Mouse (Mus musculus) erythroblast, embryonic 14.5 days (primary cell): ENCODE results near the gene Olfr1413. TPM values are rescaled to one million over a fixed set of nuclear protein-coding genes. Genes with fewer than 3 reads are reported as not detected.

ENCODE experiments used
- H3K27me3 ChIP-seq: 2 replicates; pipeline ENCODE4 v1.6.1; 2012; ENCODE audit warnings: inconsistent platforms; ENCODE audit not compliant: control insufficient read depth
- H3K36me3 ChIP-seq: 2 replicates; pipeline ENCODE4 v1.6.1; 2012; ENCODE audit warnings: mild to moderate bottlenecking, inconsistent platforms; ENCODE audit not compliant: control insufficient read depth
- H3K4me1 ChIP-seq: 2 replicates; pipeline ENCODE4 v1.6.1; 2012; ENCODE audit warnings: inconsistent platforms; ENCODE audit not compliant: control insufficient read depth
- H3K4me3 ChIP-seq: replicated peaks from 2 replicates; pipeline ENCODE3; 2012; ENCODE audit warnings: moderate library complexity, mild to moderate bottlenecking, inconsistent platforms
- H3K9me3 ChIP-seq: 2 replicates; pipeline ENCODE4 v1.6.1; 2012; ENCODE audit warnings: low read length, inconsistent platforms, mixed read lengths; ENCODE audit not compliant: control insufficient read depth
- GATA1 ChIP-seq: IDR thresholded peaks from 2 replicates; pipeline ENCODE4 v1.6.1; 2012; ENCODE audit warnings: low read length, inconsistent platforms, mixed read lengths
- TAL1 ChIP-seq: IDR thresholded peaks from 3 replicates; pipeline ENCODE4 v1.6.1; 2012; ENCODE audit warnings: low read length, inconsistent platforms, mixed read lengths
- polyA plus RNA-seq: library from polyadenylated mRNA; stranded (reverse); fragments of >175 nt; gene quantifications from 2 replicates; pipeline ENCODE4 v1.2.3, GENCODE M21; 2012

Olfr1413 gene
- not detected in 2 replicates for polyA plus RNA-seq

- TF ChIP-seq TAL1: no peak
- Histone ChIP-seq H3K4me1 (no peaks in the 10 kb centered on the region), H3K9me3 (no peaks in the 10 kb centered on the region), H3K36me3 (no peaks in the 10 kb centered on the region), H3K27me3 (no peaks in the 10 kb centered on the region), H3K4me3 (no peak within 1 kb of the TSS)
Observed at GRCm38 (mm10) chr1:92571022-92571421, at the start of gene Olfr1413. Gene Olfr1413 (plus strand): TSS chr1:92571322.

GRCm38 (mm10) chr1:92521376-92521775 is 49.7 kb upstream of the Olfr1413 start:
- Histone ChIP-seq H3K4me1 (no peaks in the 10 kb centered on the region), H3K27me3 (no peaks in the 10 kb centered on the region), H3K36me3 (no peaks in the 10 kb centered on the region), H3K9me3 (no peaks in the 10 kb centered on the region), H3K4me3 (no peak overlapping the region)
- no peak for TF ChIP-seq TAL1
- TF ChIP-seq GATA1: no peak

DNA sequence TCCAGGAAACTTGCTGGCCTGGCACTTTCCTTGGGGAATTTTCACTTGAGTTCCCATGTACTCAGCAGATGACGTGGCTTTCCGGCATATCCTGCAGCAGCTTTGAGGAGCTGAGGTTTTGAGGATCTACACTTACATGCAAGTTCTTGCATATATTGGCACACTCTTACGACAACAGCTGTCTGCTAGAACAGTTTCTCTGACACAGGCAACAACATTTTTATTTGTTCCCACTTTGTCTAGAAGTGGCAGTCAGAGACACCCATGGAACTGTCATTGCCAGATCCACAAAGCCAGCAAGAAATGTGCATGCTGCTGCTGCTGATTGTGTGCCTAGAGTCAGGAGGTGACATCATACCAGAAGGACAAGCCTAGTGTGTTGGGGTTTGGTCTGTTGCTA is 47.4 kb upstream of the Olfr1413 start:
- H3K4me3 ChIP-seq: no peak overlapping the region
- TF ChIP-seq GATA1 (no peak), TAL1 (no peak)
- no peaks in the 10 kb centered on the region for H3K27me3 ChIP-seq
- no peaks in the 10 kb centered on the region for H3K9me3 ChIP-seq
- H3K4me1 ChIP-seq: no peaks in the 10 kb centered on the region
- no peaks in the 10 kb centered on the region for H3K36me3 ChIP-seq

DNA sequence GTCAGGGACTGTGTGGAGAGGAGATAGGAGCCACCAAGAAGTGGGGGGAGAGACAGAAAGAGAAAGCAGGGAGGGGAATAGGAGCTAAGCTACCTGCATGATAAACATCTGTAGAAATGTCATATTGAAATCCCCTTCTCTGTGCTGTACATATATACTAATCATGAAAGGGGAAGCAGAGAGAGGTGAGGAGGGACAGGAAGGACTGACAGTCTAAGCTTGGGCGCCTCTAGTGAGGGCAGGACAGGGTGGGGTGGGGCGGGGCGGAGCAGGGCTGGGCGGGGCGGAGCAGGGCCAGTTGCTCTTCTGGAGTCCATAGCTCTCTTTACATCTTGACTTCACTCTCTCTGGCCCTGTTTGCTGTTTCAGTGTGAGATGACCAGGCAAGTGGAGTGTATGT is 34.1 kb upstream of the Olfr1413 start:
- no peaks in the 10 kb centered on the region; the same call in 1 of the 2 replicates for H3K4me1 ChIP-seq
- H3K9me3 ChIP-seq: no peaks in the 10 kb centered on the region
- TF ChIP-seq GATA1 (no peak), TAL1 (no peak)
- H3K27me3 ChIP-seq: no peaks in the 10 kb centered on the region
- H3K4me3 ChIP-seq: no peak overlapping the region
- no peaks in the 10 kb centered on the region for H3K36me3 ChIP-seq

DNA sequence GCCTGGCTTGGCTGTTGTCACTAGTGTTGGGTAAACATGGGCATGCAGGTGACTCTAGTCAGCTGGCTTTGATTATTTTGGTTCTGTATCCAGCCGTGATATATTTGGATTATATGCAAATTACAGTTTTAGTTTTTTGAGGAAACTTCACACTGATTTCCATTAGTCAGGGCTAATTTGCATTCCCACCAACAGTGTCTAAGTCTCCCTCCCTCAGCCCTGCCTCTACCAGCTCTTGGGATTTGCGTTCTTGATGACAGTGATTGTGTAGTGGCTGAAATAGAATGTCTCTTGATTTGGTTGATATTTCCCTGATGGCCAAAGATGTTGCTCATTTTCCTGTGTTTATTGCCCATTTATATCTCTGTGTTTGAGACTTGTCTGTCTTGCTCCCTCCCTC is 32.1 kb upstream of the Olfr1413 start:
- Histone ChIP-seq H3K9me3 (no peaks in the 10 kb centered on the region), H3K4me1 (no peaks in the 10 kb centered on the region; the same call in 1 of the 2 replicates), H3K36me3 (no peaks in the 10 kb centered on the region), H3K4me3 (no peak overlapping the region), H3K27me3 (no peaks in the 10 kb centered on the region)
- TF ChIP-seq TAL1: no peak
- TF ChIP-seq GATA1: no peak

GRCm38 (mm10) chr1:92545929-92546328 is 25.2 kb upstream of the Olfr1413 start:
- no peaks in the 10 kb centered on the region for H3K4me1 ChIP-seq
- H3K4me3 ChIP-seq: no peak overlapping the region
- H3K36me3 ChIP-seq: no peaks in the 10 kb centered on the region
- no peaks in the 10 kb centered on the region for H3K27me3 ChIP-seq
- H3K9me3 ChIP-seq: no peaks in the 10 kb centered on the region
- TF ChIP-seq TAL1: no peak
- TF ChIP-seq GATA1: no peak

- Histone ChIP-seq H3K27me3 (no peaks in the 10 kb centered on the region), H3K4me1 (no peaks in the 10 kb centered on the region), H3K9me3 (no peaks in the 10 kb centered on the region), H3K4me3 (no peak within 1 kb of the TSS), H3K36me3 (no peaks in the 10 kb centered on the region)
- TF ChIP-seq GATA1 (no peak), TAL1 (no peak)
Observed at GRCm38 (mm10) chr1:92585479-92585878, 14.4 kb downstream of the Olfr1413 start, which contains the start of gene Olfr1412. Gene Olfr1412 (plus strand): TSS chr1:92585779.

DNA sequence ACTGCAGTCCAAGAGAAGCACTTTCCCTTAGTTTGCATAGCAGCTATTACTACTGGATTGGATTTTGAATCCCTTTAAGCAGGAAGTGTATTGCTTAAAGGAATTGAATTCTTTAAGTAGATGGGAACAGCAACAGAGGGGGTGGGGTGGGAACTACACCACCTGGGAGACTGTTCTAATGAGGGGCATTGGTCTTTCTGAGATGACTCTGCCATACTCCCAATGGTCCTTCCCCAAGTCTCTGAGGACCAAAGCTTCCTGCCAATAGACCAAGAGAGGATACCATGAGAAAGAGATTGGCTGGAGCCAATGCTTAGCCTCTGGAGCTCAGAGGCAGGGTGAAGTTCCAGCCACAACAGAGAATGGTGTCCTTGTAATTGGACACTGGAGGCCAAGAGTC is 23.0 kb downstream of the Olfr1413 start, which contains the start of gene Olfr1411:
Gene Olfr1411 (plus strand): TSS at position 301 of the 400 bp plus-strand sequence.
- no peak within 1 kb of the TSS for H3K4me3 ChIP-seq

DNA sequence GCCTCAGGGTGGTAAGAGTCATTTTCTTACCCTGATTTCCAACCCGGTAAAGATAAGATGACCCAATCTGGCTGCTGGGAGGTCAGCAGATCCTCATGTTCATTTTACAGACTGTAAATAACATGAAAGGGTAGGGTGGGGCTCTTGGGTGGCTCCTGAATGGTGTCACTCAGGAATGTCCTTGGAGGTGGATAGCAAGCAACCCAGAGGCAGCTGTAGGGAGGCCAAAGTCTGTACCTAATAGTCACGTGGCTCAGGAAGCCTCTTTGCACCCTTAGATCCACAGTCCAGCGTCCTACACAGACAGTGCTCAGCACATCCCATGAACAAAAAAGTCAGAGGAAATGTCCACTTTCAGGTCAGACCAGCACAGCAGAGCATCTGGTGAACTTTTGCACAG is 24.9 kb downstream of the Olfr1413 start:
- TF ChIP-seq GATA1: no peak
- TF ChIP-seq TAL1: no peak
- Histone ChIP-seq H3K9me3 (no peaks in the 10 kb centered on the region), H3K4me3 (no peak overlapping the region), H3K36me3 (no peaks in the 10 kb centered on the region), H3K4me1 (no peaks in the 10 kb centered on the region), H3K27me3 (no peaks in the 10 kb centered on the region)

More for the DNA sequence above, 23.0 kb downstream of the Olfr1413 start, which contains the start of gene Olfr1411:
- Histone ChIP-seq H3K9me3 (no peaks in the 10 kb centered on the region), H3K27me3 (no peaks in the 10 kb centered on the region), H3K4me1 (no peaks in the 10 kb centered on the region), H3K36me3 (no peaks in the 10 kb centered on the region)
- TF ChIP-seq TAL1 (no peak), GATA1 (no peak)

DNA sequence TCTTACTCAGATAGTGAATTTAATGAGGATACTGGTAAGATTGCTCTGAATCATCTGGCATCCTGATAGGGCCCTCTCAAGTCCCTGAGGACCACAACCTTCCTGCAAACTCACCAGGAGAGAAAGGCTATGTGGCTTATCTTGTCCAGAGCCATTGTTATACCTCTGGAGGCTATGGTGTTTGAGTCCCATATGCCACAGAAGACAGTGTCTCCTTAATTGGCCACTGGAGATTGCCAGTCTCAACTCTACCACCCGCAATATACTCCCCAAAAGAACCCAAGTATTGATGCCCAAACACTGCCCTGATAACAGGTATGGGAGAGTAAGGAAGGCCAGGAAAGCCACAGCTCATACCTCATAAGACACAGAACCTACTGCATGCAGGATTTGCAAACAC is 34.4 kb downstream of the Olfr1413 start, which contains the start of gene Olfr1410:
Gene Olfr1410 (plus strand): TSS at position 301 of the 400 bp plus-strand sequence.
- TF ChIP-seq TAL1 (no peak), GATA1 (no peak)
- H3K9me3 ChIP-seq: no peaks in the 10 kb centered on the region
- H3K27me3 ChIP-seq: no peaks in the 10 kb centered on the region

GRCm38 (mm10) chr1:92607711-92608110 is 36.6 kb downstream of the Olfr1413 start:
- Histone ChIP-seq H3K4me3 (no peak overlapping the region), H3K4me1 (no peaks in the 10 kb centered on the region), H3K36me3 (no peaks in the 10 kb centered on the region), H3K9me3 (no peaks in the 10 kb centered on the region), H3K27me3 (no peaks in the 10 kb centered on the region)
- no peak for TF ChIP-seq GATA1

More for the DNA sequence above, 34.4 kb downstream of the Olfr1413 start, which contains the start of gene Olfr1410:
- Histone ChIP-seq H3K4me3 (no peak within 1 kb of the TSS), H3K4me1 (no peaks in the 10 kb centered on the region), H3K36me3 (no peaks in the 10 kb centered on the region)
